Mouse (Mus musculus) MEL (cell line): Measurements from ENCODE around the gene Uckl1. TPM values are rescaled to one million over a fixed set of nuclear protein-coding genes. Genes with fewer than 3 reads are reported as not detected.
A peak's percentile ranks its signal among the peaks of the same experiment; 100 is the strongest.

ENCODE experiments used
- DNase-seq: peaks from one replicate; pipeline ENCODE4 v3.0.0; 2011; ENCODE audit warnings: low read depth, low spot score
- H3K27ac ChIP-seq: 2 replicates; pipeline ENCODE4 v1.5.1; 2012; ENCODE audit warnings: low read depth, mild to moderate bottlenecking, control low read depth, low read length, moderate library complexity; ENCODE audit not compliant: control insufficient read depth
- H3K27me3 ChIP-seq, 2 experiments: fragments of 150-350 bp in 1 of 2; sonication (generic) in 1 of 2; 2 replicates each; pipeline ENCODE4 v1.6.1; 2012; ENCODE audit warnings: low read length in 2 of 2, mild to moderate bottlenecking in 2 of 2, improper control_type of control experiment in 1 of 2, moderate library complexity in 1 of 2; ENCODE audit not compliant: insufficient read depth in 2 of 2, control insufficient read depth in 1 of 2
- H3K36me3 ChIP-seq, 2 experiments: 2 replicates each; pipeline ENCODE4 v1.6.1; 2012 to 2014; ENCODE audit warnings: low read length in 2 of 2, improper control_type of control experiment in 1 of 2, inconsistent platforms in 1 of 2, mild to moderate bottlenecking in 1 of 2; ENCODE audit not compliant: insufficient read depth in 2 of 2, control insufficient read depth in 1 of 2
- H3K4me1 ChIP-seq, 2 experiments: fragments of 150-350 bp in 1 of 2; sonication (generic) in 1 of 2; 2 replicates each; pipeline ENCODE4 v1.6.1; 2012; ENCODE audit warnings: low read length in 2 of 2, improper control_type of control experiment in 1 of 2, mild to moderate bottlenecking in 1 of 2; ENCODE audit not compliant: insufficient read depth in 2 of 2, control insufficient read depth in 1 of 2
- H3K4me3 ChIP-seq, 2 experiments: fragments of 150-350 bp in 1 of 2; sonication (generic) in 1 of 2; 2 replicates each; pipeline ENCODE4 v1.5.1; 2012; ENCODE audit warnings: low read depth in 2 of 2, low read length in 2 of 2, mild to moderate bottlenecking in 2 of 2, moderate library complexity in 2 of 2, control low read depth in 1 of 2, improper control_type of control experiment in 1 of 2; ENCODE audit not compliant: control insufficient read depth in 1 of 2, insufficient read depth in 1 of 2
- H3K79me2 ChIP-seq: 2 replicates; pipeline ENCODE4 v1.6.1; 2012; ENCODE audit warnings: mild to moderate bottlenecking, low read length, moderate library complexity; ENCODE audit not compliant: control insufficient read depth, poor library complexity, insufficient read depth
- H3K9ac ChIP-seq: 2 replicates; pipeline ENCODE4 v1.6.1; 2012; ENCODE audit warnings: low read depth, mild to moderate bottlenecking, control low read depth, low read length, moderate library complexity; ENCODE audit not compliant: control insufficient read depth, poor library complexity, severe bottlenecking
- H3K9me3 ChIP-seq: fragments of 150-350 bp; sonication (generic); replicated peaks from 2 replicates; pipeline ENCODE4 v1.6.1; 2012; ENCODE audit warnings: mild to moderate bottlenecking, low read length, improper control_type of control experiment, moderate library complexity; ENCODE audit not compliant: insufficient read depth
- ELF1 ChIP-seq: IDR thresholded peaks from 2 replicates; pipeline ENCODE4 v1.6.1; 2014; ENCODE audit warnings: low read depth, mild to moderate bottlenecking, inconsistent platforms, low read length, improper control_type of control experiment, moderate library complexity
- JUND ChIP-seq: IDR thresholded peaks from 2 replicates; pipeline ENCODE4 v1.6.1; 2011; ENCODE audit warnings: low read depth, mild to moderate bottlenecking, improper control_type of control experiment, low read length
- MAFK ChIP-seq: IDR thresholded peaks from 2 replicates; pipeline ENCODE4 v1.6.1; 2011; ENCODE audit warnings: low read depth, mild to moderate bottlenecking, low read length, improper control_type of control experiment, borderline replicate concordance
- MEF2A ChIP-seq: IDR thresholded peaks from 2 replicates; pipeline ENCODE4 v1.6.1; 2014; ENCODE audit warnings: low read depth, mild to moderate bottlenecking, inconsistent platforms, low read length, improper control_type of control experiment; ENCODE audit not compliant: poor library complexity, insufficient replicate concordance, severe bottlenecking; ENCODE audit errors: extremely low read depth
- MXI1 ChIP-seq: IDR thresholded peaks from 2 replicates; pipeline ENCODE4 v1.6.1; 2011; ENCODE audit warnings: mild to moderate bottlenecking, low read depth, low read length, improper control_type of control experiment
- MYC ChIP-seq: IDR thresholded peaks from 2 replicates; pipeline ENCODE4 v1.6.1; 2011; ENCODE audit warnings: low read depth, mild to moderate bottlenecking, low read length, improper control_type of control experiment, moderate library complexity
- NRF1 ChIP-seq: IDR thresholded peaks from 2 replicates; pipeline ENCODE4 v1.6.1; 2014; ENCODE audit warnings: low read depth, mild to moderate bottlenecking, inconsistent platforms, low read length, improper control_type of control experiment, moderate library complexity; ENCODE audit not compliant: poor library complexity, insufficient read depth, severe bottlenecking
- POLR2AphosphoS5 ChIP-seq: IDR thresholded peaks from 2 replicates; pipeline ENCODE4 v1.6.1; 2012; ENCODE audit warnings: low read depth, borderline replicate concordance, mild to moderate bottlenecking, inconsistent platforms, low read length, moderate library complexity, mixed read lengths
- SMC3 ChIP-seq: IDR thresholded peaks from 2 replicates; pipeline ENCODE4 v1.6.1; 2011; ENCODE audit warnings: low read depth, low read length, improper control_type of control experiment
- TAL1 ChIP-seq: IDR thresholded peaks from 2 replicates; pipeline ENCODE4 v1.6.1; 2012; ENCODE audit warnings: mild to moderate bottlenecking, inconsistent platforms, low read length, moderate library complexity, mixed read lengths
- TBP ChIP-seq: IDR thresholded peaks from 2 replicates; pipeline ENCODE4 v1.8.0; 2011; ENCODE audit warnings: low read depth, low read length, improper control_type of control experiment
- UBTF ChIP-seq: IDR thresholded peaks from 2 replicates; pipeline ENCODE4 v1.6.1; 2012; ENCODE audit warnings: low read depth, mild to moderate bottlenecking, inconsistent platforms, low read length, improper control_type of control experiment, moderate library complexity, borderline replicate concordance; ENCODE audit not compliant: insufficient read depth
- ZMIZ1 ChIP-seq: IDR thresholded peaks from 2 replicates; pipeline ENCODE4 v1.6.1; 2012; ENCODE audit warnings: low read depth, mild to moderate bottlenecking, inconsistent platforms, low read length, improper control_type of control experiment, moderate library complexity
- polyA plus RNA-seq, 2 experiments: library from polyadenylated mRNA; stranded (reverse) in 1 of 2; unstranded in 1 of 2; fragments of >175 nt in 1 of 2; fragments of >200 nt in 1 of 2; gene quantifications; 2 replicates each; pipeline versions ENCODE4 v1.2.1 to v1.2.4; 2012; ENCODE audit warnings: low replicate concordance in 2 of 2, low read depth in 1 of 2; ENCODE audit not compliant: insufficient read length in 2 of 2, insufficient read depth in 1 of 2, missing spikeins in 1 of 2
- total RNA-seq: library from RNA; depleted of rRNA; stranded (reverse); fragments of 300-350 nt; gene quantifications from 2 replicates; pipeline ENCODE4 v1.2.3, GENCODE M21; 2012

Gene Uckl1
- total and polyA plus RNA-seq, 3 experiments = 15.2 to 24.6 TPM; not detected in 1

DNA sequence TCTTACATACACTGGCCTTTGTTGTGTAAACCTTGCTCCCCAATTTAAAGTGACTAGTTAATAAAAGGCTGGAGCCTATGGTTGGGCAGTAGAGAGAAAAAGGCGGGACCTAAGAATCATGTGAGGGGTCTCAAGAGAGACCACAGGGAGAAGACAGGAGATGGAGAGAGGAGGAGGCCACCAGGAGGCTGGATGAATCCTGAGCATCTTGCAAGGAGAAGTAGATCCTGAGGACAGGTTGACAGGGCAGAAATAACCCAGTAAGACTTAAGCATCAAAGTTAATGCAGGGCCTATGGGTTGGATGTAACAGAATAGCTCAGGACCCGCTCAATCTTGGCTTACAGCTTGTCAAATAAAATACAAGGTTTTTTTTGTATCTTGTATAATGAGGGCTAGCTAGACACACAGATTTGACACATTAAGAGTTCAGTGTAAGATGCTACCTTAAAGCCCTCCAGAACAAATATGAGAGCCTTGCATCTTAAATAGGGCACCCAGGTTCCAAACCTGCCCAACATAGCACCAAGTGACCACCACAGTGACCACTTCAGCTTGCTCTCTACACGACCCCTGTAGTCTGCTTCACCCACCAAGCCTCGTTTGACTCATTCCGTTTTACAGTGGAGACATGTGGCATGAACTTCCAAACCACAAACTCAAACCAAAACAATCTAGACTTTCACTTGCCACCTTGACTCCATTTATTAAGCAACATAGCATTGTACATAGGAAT is 34.2 kb upstream of the Uckl1 start:
- DNase-seq = no peak
- H3K27ac ChIP-seq = no peak overlapping the region
- no peak for TF ChIP-seq TBP
- TF ChIP-seq SMC3 = no peak
- no peak for TF ChIP-seq MYC
- no peak for TF ChIP-seq ZMIZ1
- TF ChIP-seq UBTF = no peak
- no peak for TF ChIP-seq MEF2A
- no peak for TF ChIP-seq MXI1
- no peak for TF ChIP-seq MAFK
- TF ChIP-seq, all 39 proteins: peak for 0
- Histone ChIP-seq H3K79me2 (no peaks in the 10 kb centered on the region), H3K4me1 (no peaks in the 10 kb centered on the region), H3K36me3 (peaks cover 0 to 11% of the 10 kb centered on the region in 2 experiments; a peak in 2 of 4 replicates), H3K9ac (no peak overlapping the region), H3K4me3 (no peak overlapping the region), H3K27me3 (no peaks in the 10 kb centered on the region), H3K9me3 (no peaks in the 10 kb centered on the region)

DNA sequence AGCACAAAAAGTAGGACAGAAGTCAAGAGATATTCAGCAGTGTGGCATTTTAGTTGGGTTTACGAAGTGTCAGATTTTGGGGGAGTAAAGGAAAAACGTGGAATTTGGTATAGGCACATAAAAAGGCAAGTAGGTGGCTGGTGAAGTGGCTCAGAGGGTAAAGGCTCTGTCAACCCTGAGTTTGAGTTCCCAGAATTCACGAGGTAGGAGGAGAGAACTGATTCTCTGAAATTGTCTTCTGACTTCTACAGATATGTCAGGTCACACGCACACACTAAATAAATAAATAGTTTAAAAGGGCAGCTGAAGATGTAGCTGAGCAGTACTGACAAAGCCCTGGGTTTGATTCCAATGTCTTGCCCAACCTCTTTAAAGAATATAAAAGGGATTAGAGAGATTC is 17.7 kb upstream of the Uckl1 start:
- H3K9me3 ChIP-seq = no peaks in the 10 kb centered on the region
- H3K27me3 ChIP-seq = no peaks in the 10 kb centered on the region
- peaks cover 15% of the 10 kb centered on the region for H3K79me2 ChIP-seq
- H3K4me1 ChIP-seq = peaks cover 4 to 19% of the 10 kb centered on the region in 2 experiments
- no peak overlapping the region for H3K9ac ChIP-seq
- no peak for DNase-seq
- no peak overlapping the region for H3K27ac ChIP-seq
- peaks cover 0 to 14% of the 10 kb centered on the region in 2 experiments; a peak in 2 of 4 replicates for H3K36me3 ChIP-seq
- no peak overlapping the region for H3K4me3 ChIP-seq
- TF ChIP-seq UBTF = no peak
- no peak for TF ChIP-seq POLR2AphosphoS5
- no peak for TF ChIP-seq ELF1
- TF ChIP-seq ZMIZ1 = no peak

DNA sequence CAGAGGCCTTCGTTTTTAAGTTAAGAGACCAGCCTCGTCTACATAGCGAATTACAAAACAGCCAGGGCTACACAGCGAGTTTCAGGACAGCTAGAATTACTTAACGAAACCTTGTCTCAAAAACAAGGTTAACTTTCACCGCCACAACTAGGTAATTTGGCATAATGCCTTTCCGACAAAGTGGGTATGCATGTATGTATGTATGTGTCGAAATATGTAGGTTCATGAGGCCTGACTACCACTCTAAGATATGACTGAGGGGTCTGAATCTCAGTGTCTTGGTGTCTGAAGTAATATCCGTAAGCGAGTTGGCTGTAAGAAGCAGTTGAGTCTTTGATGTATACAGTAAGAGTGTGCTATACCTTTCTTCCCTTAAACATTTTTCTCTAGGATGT is 17.1 kb upstream of the Uckl1 start:
- peak overlapping the region; percentile 80 to 84 for H3K4me3 ChIP-seq
- DNase-seq = no peak
- peaks cover 0 to 14% of the 10 kb centered on the region in 2 experiments; a peak in 2 of 4 replicates for H3K36me3 ChIP-seq
- no peaks in the 10 kb centered on the region for H3K27me3 ChIP-seq
- peaks cover 15% of the 10 kb centered on the region for H3K79me2 ChIP-seq
- H3K4me1 ChIP-seq = peaks cover 4 to 20% of the 10 kb centered on the region in 2 experiments
- peak overlapping the region; percentile 96 for H3K9ac ChIP-seq
- no peaks in the 10 kb centered on the region for H3K9me3 ChIP-seq
- H3K27ac ChIP-seq = no peak overlapping the region
- TF ChIP-seq NRF1 = no peak
- no peak for TF ChIP-seq TAL1
- TF ChIP-seq JUND = no peak
